ENCODE assay signal across 9 mouse cellular contexts in genomic region chr11:80079751-80080150, GRCm38 (mm10). TPM values are rescaled to one million over a fixed set of nuclear protein-coding genes. Genes with fewer than 3 reads are reported as not detected.
A peak's percentile ranks its signal among the peaks of the same experiment; 100 is the strongest.
DNase-seq lines count a peak whose midpoint lies in the region; ATAC-seq and TF ChIP-seq lines count a peak whose summit lies in the region.
"Had no signal": no experiment of that assay in that cellular context is flagged by ENCODE, and none has a peak within 500 bp of the region (broad histone marks: within the 10 kb centered on the region; RNA-seq: fewer than 3 reads in every experiment).

No protein-coding gene starts in this region.

- no peak for DNase-seq in heart, embryonic 10.5 days (ENCODE audit: low spot score)
- DNase-seq in heart, postnatal 4 days, result no peak
- DNase-seq in ES-E14 (ENCODE audit: low read depth, low spot score), result no peak
- DNase-seq in hindbrain, embryonic 11.5 days (ENCODE audit: low spot score), result no peak
- no peak for DNase-seq in layer of hippocampus, adult 11-12 months (ENCODE audit: low spot score)
- DNase-seq: cerebellum, adult 9-11 months had no signal

- H3K79me2 ChIP-seq in macrophage (ENCODE audit: inconsistent target), result peaks cover 56% of the 10 kb centered on the region

- H3K27ac ChIP-seq in heart, embryonic 10.5 days, result peak overlapping the region; percentile 98
- H3K27ac ChIP-seq in ES-E14 (ENCODE audit: insufficient read depth, low read depth, low read length, poor library complexity, severe bottlenecking) (no peak overlapping the region), macrophage (peak overlapping the region; percentile 74)
- no peak overlapping the region for H3K27ac ChIP-seq in hindbrain, embryonic 11.5 days (ENCODE audit: low read depth, low read length)

- no peaks in the 10 kb centered on the region for H3K9me3 ChIP-seq in heart, embryonic 10.5 days
- no peaks in the 10 kb centered on the region for H3K9me3 ChIP-seq in ES-E14 (ENCODE audit: control insufficient read depth, insufficient read depth, low read depth, low read length)
- H3K9me3 ChIP-seq in hindbrain, embryonic 11.5 days (ENCODE audit: control insufficient read depth, low read length), result no peaks in the 10 kb centered on the region

- H3K36me3 ChIP-seq in heart, embryonic 10.5 days, result 0 out of 2 replicates have a peak, but pooled peaks cover 10% of the 10 kb centered on the region
- H3K36me3 ChIP-seq in ES-E14 (ENCODE audit: control insufficient read depth, insufficient read depth, low read length, poor library complexity, severe bottlenecking) (peaks cover 4% of the 10 kb centered on the region; the same call in 1 of the 2 replicates), macrophage (ENCODE audit: inconsistent target) (no peaks in the 10 kb centered on the region)
- no peaks in the 10 kb centered on the region for H3K36me3 ChIP-seq in hindbrain, embryonic 11.5 days (ENCODE audit: control insufficient read depth, insufficient read depth, low read length)

- in situ Hi-C loops in ES-E14 (cut with MboI; ENCODE audit: low sequenced_read_pairs in 2 of 2, unreplicated experiment in 2 of 2), result no loop called here

- no peaks in the 10 kb centered on the region for H3K27me3 ChIP-seq in heart, embryonic 10.5 days (ENCODE audit: insufficient read depth, poor library complexity, severe bottlenecking)
- H3K27me3 ChIP-seq in hindbrain, embryonic 11.5 days (ENCODE audit: control insufficient read depth, insufficient read depth, low read length), result no peaks in the 10 kb centered on the region

- peak overlapping the region; percentile 99; the same call in 1 of the 2 replicates for H3K9ac ChIP-seq in ES-E14 (ENCODE audit: insufficient read depth, low read depth, low read length, poor library complexity, severe bottlenecking)
- H3K9ac ChIP-seq in hindbrain, embryonic 11.5 days (ENCODE audit: low read depth, low read length), result no peak overlapping the region

- H3K4me3 ChIP-seq in heart, embryonic 10.5 days, result peak overlapping the region; percentile 90
- peak overlapping the region; percentile 82 to 99 for H3K4me3 ChIP-seq in ES-E14 (ENCODE audit: insufficient read depth in 1 of 2, low read depth in 1 of 2, low read length in 2 of 2, poor library complexity in 1 of 2, severe bottlenecking in 1 of 2)
- H3K4me3 ChIP-seq in hindbrain, embryonic 11.5 days (ENCODE audit: low read depth, low read length), result peak overlapping the region; percentile 77
- H3K4me3 ChIP-seq in macrophage (ENCODE audit: inconsistent target), result peak overlapping the region; percentile 81

- peaks cover 15% of the 10 kb centered on the region for H3K4me1 ChIP-seq in heart, embryonic 10.5 days
- H3K4me1 ChIP-seq in ES-E14 (ENCODE audit: control insufficient read depth in 2 of 2, insufficient read depth in 2 of 2, low read length in 2 of 2, poor library complexity in 1 of 2), result 0 out of 4 replicates have a peak, but pooled peaks cover 0 to 2% of the 10 kb centered on the region in 2 experiments
- 0 out of 2 replicates have a peak, but pooled peaks cover 2% of the 10 kb centered on the region for H3K4me1 ChIP-seq in hindbrain, embryonic 11.5 days (replicated peaks; ENCODE audit: control insufficient read depth, insufficient read depth, low read length)

- ATAC-seq in hindbrain, embryonic 11.5 days (ENCODE audit: low FRiP score), result no peak
- ATAC-seq in CD4-positive, CD25-positive, alpha-beta regulatory T cell, adult 4 months, result no peak
- ATAC-seq in frontal cortex, adult (ENCODE audit: low TSS enrichment), result no peak

- peak overlapping the region; percentile 60 for H3K4me2 ChIP-seq in hindbrain, embryonic 11.5 days (replicated peaks; ENCODE audit: low read depth, low read length)

- WGBS in heart, embryonic 10.5 days, result 33% methylated on average over 6 of the region's 6 CpGs
- WGBS in hindbrain, embryonic 11.5 days, result 70% methylated on average over 6 of the region's 6 CpGs
- WGBS in macrophage (ENCODE audit: missing documents), result 1% methylated on average over 6 of the region's 6 CpGs

TF ChIP-seq in ES-E14, 5 proteins besides CTCF, POLR2A, EP300 and RAD21:
- TF ChIP-seq CHD2 (IDR thresholded peaks at IDR 0.05; ENCODE audit: low read depth, low read length) (no peak), MAFK (IDR thresholded peaks at IDR 0.05; ENCODE audit: insufficient read depth, low read depth, low read length) (no peak), ZC3H11A (IDR thresholded peaks at IDR 0.05; ENCODE audit: borderline replicate concordance, low read depth, low read length) (no peak), ZNF384 (IDR thresholded peaks at IDR 0.05; ENCODE audit: low read depth, low read length) (no peak), HCFC1 (IDR thresholded peaks at IDR 0.05; ENCODE audit: borderline replicate concordance, insufficient read depth, low read length) (no peak)

RNA-seq across cellular contexts. Expression of gene Crlf3, which starts 1.0 kb away (rescaled TPM):
- 48.1 and 57.5 TPM in 2 replicates for polyA plus RNA-seq in heart, embryonic 10.5 days (2016; fragmentation: Nextera tagmentation; extraction: Ambion mirVana)
- total RNA-seq in heart, postnatal 4 days (2021), result 10 to 100 TPM; 24.0 to 25.4 TPM
- total RNA-seq in ES-E14 (2012; rRNA removed), result 55.3 and 57.3 TPM in 2 replicates
- 27.0 and 27.9 TPM in 2 replicates for polyA plus RNA-seq in hindbrain, embryonic 11.5 days (2014; fragmentation: Nextera tagmentation; extraction: Ambion mirVana)
- total RNA-seq in macrophage (2018; cell fraction: chromatin; rRNA removed), result 100 to 1,000 TPM in 22 of 26 experiments, 10 to 100 TPM in 4; 65.9 to 570 (median 261) TPM
- 10 to 100 TPM; 46.9 to 78.6 (median 56.5) TPM for total RNA-seq in macrophage (2018; cell fraction: cytosol; rRNA removed)
- 100 to 1,000 TPM in 23 of 26 experiments, 10 to 100 TPM in 3; 70.6 to 590 (median 171) TPM for total RNA-seq in macrophage (2018; cell fraction: nucleus; rRNA removed)
- 27.5 to 59.0 TPM (median 37.3 TPM) in 3 replicates for polyA plus RNA-seq in macrophage (2018)
- polyA plus RNA-seq in CD4-positive, CD25-positive, alpha-beta regulatory T cell, adult 4 months (2017; shearing (Covaris generic)), result 100 to 1,000 TPM; 125 to 134 TPM

RNA-seq across cellular contexts. Expression of gene Atad5, which starts 9.4 kb away (rescaled TPM):
- polyA plus RNA-seq in heart, embryonic 10.5 days (2016; fragmentation: Nextera tagmentation; extraction: Ambion mirVana), result 8.4 and 11.0 TPM in 2 replicates
- 1 to 10 TPM; 8.2 to 8.8 TPM for total RNA-seq in heart, postnatal 4 days (2021)
- total RNA-seq in ES-E14 (2012; rRNA removed), result 18.1 and 23.6 TPM in 2 replicates
- polyA plus RNA-seq in hindbrain, embryonic 11.5 days (2014; fragmentation: Nextera tagmentation; extraction: Ambion mirVana), result 14.7 and 17.7 TPM in 2 replicates
- total RNA-seq in macrophage (2018; cell fraction: chromatin; rRNA removed), result 10 to 100 TPM in 14 of 26 experiments, 1 to 10 TPM in 12; 3.4 to 18.6 (median 10.6) TPM
- 1 to 10 TPM in 25 of 26 experiments, under 1 TPM in 1; 0.86 to 3.2 (median 2.4) TPM for total RNA-seq in macrophage (2018; cell fraction: cytosol; rRNA removed)
- 10 to 100 TPM in 2 of 26 experiments, 1 to 10 TPM in 24; 2.5 to 28.8 (median 6.8) TPM for total RNA-seq in macrophage (2018; cell fraction: nucleus; rRNA removed)
- 1.5 to 6.1 TPM (median 1.9 TPM) in 3 replicates for polyA plus RNA-seq in macrophage (2018)
- polyA plus RNA-seq in CD4-positive, CD25-positive, alpha-beta regulatory T cell, adult 4 months (2017; shearing (Covaris generic)), result 1 to 10 TPM; 3.5 to 3.6 TPM

Comparison
In these comparisons a context has a peak if more than half of its experiments do, and no peak if none do; other contexts are left out.
1. H3K27ac ChIP-seq: peak in heart, embryonic 10.5 days (single experiment) and macrophage (single experiment); none in ES-E14 (single experiment) and hindbrain, embryonic 11.5 days (single experiment).
2. Peak in every context shown above with its lines, with median percentiles within 50 percentile points of each other: H3K4me3 ChIP-seq.